Mouse (Mus musculus): ENCODE data around the gene Igfbp7. TPM values are rescaled to one million over a fixed set of nuclear protein-coding genes. Genes with fewer than 3 reads are reported as not detected.

Gene Igfbp7
- total and polyA plus RNA-seq, 3 experiments, result 651 to 5,575 (median 852) TPM

- no peak for DNase-seq
These were observed 57.7 kb downstream of the Igfbp7 start for GRCm38 (mm10) chr5:77349971-77350658.

GRCm38 (mm10) chr5:77348901-77349300, 58.9 kb downstream of the Igfbp7 start:
- peak; percentile 55 for DNase-seq

GRCm38 (mm10) chr5:77340033-77340432, 67.8 kb downstream of the Igfbp7 start:
- no peak for DNase-seq

- DNase-seq, result no peak
These were observed 77.7 kb downstream of the Igfbp7 start for GRCm38 (mm10) chr5:77330154-77330553.

- peak; percentile 66 for DNase-seq
These were observed 82.9 kb downstream of the Igfbp7 start for GRCm38 (mm10) chr5:77324936-77325335.

GRCm38 (mm10) chr5:77314986-77315385, 92.9 kb downstream of the Igfbp7 start:
- no peak for DNase-seq

- DNase-seq, result no peak
These were observed 93.6 kb downstream of the Igfbp7 start for GRCm38 (mm10) chr5:77314206-77314605.

- peak; percentile 99 for DNase-seq
These were observed 97.7 kb downstream of the Igfbp7 start, which contains the start of the genes Noa1 and Polr2b for GRCm38 (mm10) chr5:77309924-77310772. Gene Noa1 (minus strand): TSS chr5:77310084. Gene Polr2b (plus strand): TSS chr5:77310147.

- peak; percentile 31 for DNase-seq
These were observed 98.6 kb downstream of the Igfbp7 start for GRCm38 (mm10) chr5:77309051-77309906.

GRCm38 (mm10) chr5:77307821-77308553, 99.9 kb downstream of the Igfbp7 start:
- DNase-seq, result no peak

GRCm38 (mm10) chr5:77301296-77301903, 106.4 kb downstream of the Igfbp7 start:
- no peak for DNase-seq

GRCm38 (mm10) chr5:77299486-77299885, 108.4 kb downstream of the Igfbp7 start:
- DNase-seq, result no peak

Other genes starting within 250 kb of the Igfbp7 start
- gene Spink2, start 196.6 kb downstream of the Igfbp7 start, total RNA-seq (2021), result under 1 TPM in 1 of 2 experiments, not detected in 1; 0.52 TPM
- gene Spink2, start 196.6 kb downstream of the Igfbp7 start, polyA plus RNA-seq (2012; rRNA removed), result 0.20 TPM in 1 of 2 replicates, not detected in the other
- gene Rest, start 142.6 kb downstream of the Igfbp7 start, total RNA-seq (2021), result 10 to 100 TPM; 18.9 to 19.6 TPM
- gene Rest, start 142.6 kb downstream of the Igfbp7 start, polyA plus RNA-seq (2012; rRNA removed), result 6.9 and 7.8 TPM in 2 replicates
- gene Noa1, start 98.0 kb downstream of the Igfbp7 start, total RNA-seq (2021), result 10 to 100 TPM; 28.7 to 29.5 TPM
- 30.2 and 31.6 TPM in 2 replicates for gene Noa1, start 98.0 kb downstream of the Igfbp7 start, polyA plus RNA-seq (2012; rRNA removed)
- gene Polr2b, start 97.9 kb downstream of the Igfbp7 start, total RNA-seq (2021), result 10 to 100 TPM; 67.5 to 95.1 TPM
- gene Polr2b, start 97.9 kb downstream of the Igfbp7 start, polyA plus RNA-seq (2012; rRNA removed), result 20.7 and 37.6 TPM in 2 replicates